In the genomic region with DNA sequence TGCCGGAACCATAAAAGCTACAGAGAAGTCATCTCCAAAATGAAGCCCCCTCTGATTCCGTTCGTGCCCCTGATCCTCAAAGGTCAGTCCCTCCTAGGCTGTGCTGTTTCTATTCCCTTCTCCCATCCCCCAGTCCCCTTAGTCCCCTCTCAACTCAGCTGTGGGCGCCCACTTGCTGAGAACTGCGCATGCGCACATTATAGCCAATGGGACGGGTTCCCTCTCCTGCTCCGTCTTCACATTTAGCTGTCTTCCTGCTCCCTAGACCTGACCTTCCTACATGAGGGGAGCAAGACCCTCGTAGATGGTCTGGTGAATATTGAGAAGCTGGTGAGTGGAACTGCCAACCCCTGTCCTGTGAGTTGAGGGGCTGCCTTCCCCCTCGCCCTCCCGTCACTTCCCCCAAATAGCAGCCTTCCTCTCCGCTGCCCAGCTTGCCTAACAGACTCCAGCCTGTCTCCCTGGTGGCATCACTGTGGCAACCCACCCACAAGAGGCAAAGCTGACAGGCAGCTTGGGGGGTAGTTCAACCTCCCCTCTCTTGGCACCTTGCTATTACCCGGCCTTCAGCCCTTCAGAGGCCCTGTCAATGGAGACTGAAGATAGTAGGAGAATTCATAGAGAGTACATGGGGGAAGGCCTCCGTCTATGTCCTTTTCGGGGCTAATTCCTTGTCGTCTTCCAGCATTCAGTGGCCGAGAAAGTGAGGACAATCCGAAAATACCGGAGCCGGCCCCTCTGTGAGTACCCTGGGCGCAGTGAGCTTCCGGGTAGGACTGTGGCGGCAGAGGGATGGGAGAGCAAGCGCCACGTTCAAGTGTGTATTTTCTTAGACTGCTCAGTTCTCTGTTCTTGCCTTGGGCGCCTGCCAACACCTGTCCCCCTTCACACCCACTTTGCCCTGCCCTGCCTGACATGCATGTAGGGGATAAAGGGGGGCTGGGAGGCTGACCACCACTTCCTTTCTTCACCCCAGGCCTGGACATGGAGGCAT, we compare ENCODE assay signal across 8 mouse cellular contexts. TPM values are rescaled to one million over a fixed set of nuclear protein-coding genes. Genes with fewer than 3 reads are reported as not detected.
DNase-seq lines count a peak whose midpoint lies in the region; ATAC-seq and TF ChIP-seq lines count a peak whose summit lies in the region.
"Had no signal": no experiment of that assay in that cellular context is flagged by ENCODE, and none has a peak within 500 bp of the region (broad histone marks: within the 10 kb centered on the region; RNA-seq: fewer than 3 reads in every experiment).

No protein-coding gene starts in this region.

- H3K9me3 ChIP-seq in forebrain, embryonic 13.5 days (replicated peaks), result no peaks in the 10 kb centered on the region
- no peaks in the 10 kb centered on the region for H3K9me3 ChIP-seq in stomach, postnatal 0 days (ENCODE audit: control insufficient read depth, low read length)

- H3K4me1 ChIP-seq in spleen, adult 2 months (ENCODE audit: control insufficient read depth, insufficient read depth, insufficient read length), result no peaks in the 10 kb centered on the region
- H3K4me1 ChIP-seq in forebrain, embryonic 13.5 days, result peaks cover 23% of the 10 kb centered on the region
- H3K4me1 ChIP-seq in stomach, postnatal 0 days (replicated peaks; ENCODE audit: control insufficient read depth, insufficient read depth), result 0 out of 2 replicates have a peak, but pooled peaks cover 2% of the 10 kb centered on the region

- H3K9ac ChIP-seq in forebrain, embryonic 13.5 days, result 0 out of 2 replicates have a peak overlapping the region, but pooled peaks have one; percentile 2
- no peak overlapping the region for H3K9ac ChIP-seq in stomach, postnatal 0 days (ENCODE audit: low read length)

- H3K27ac ChIP-seq in spleen, adult 2 months (ENCODE audit: insufficient read depth, low read length), result no peak overlapping the region
- H3K27ac ChIP-seq in forebrain, embryonic 13.5 days, result no peak overlapping the region
- no peak overlapping the region for H3K27ac ChIP-seq in stomach, postnatal 0 days (replicated peaks)

- no peaks in the 10 kb centered on the region for H3K36me3 ChIP-seq in spleen, adult 2 months (ENCODE audit: control insufficient read depth, insufficient read depth, low read length)
- no peaks in the 10 kb centered on the region for H3K36me3 ChIP-seq in forebrain, embryonic 13.5 days (ENCODE audit: poor library complexity, severe bottlenecking)
- H3K36me3 ChIP-seq in stomach, postnatal 0 days (ENCODE audit: control insufficient read depth, insufficient read depth, low read length), result peaks cover 3% of the 10 kb centered on the region; the same call in 1 of the 2 replicates

- 79% methylated on average over 26 of the region's 26 CpGs for WGBS in spleen, adult 2 months
- WGBS in forebrain, embryonic 13.5 days, result 59% methylated on average over 26 of the region's 26 CpGs
- 69% methylated on average over 25 of the region's 26 CpGs for WGBS in stomach, postnatal 0 days

- TF ChIP-seq CTCF in spleen, adult 2 months (IDR thresholded peaks at IDR 0.05; ENCODE audit: extremely low read depth, insufficient read depth, insufficient read length, insufficient replicate concordance), result no peak
- TF ChIP-seq CTCF in stomach, postnatal 0 days (IDR thresholded peaks at IDR 0.05; ENCODE audit: low read depth), result no peak

- no peak for ATAC-seq in forebrain, embryonic 13.5 days
- no peak for ATAC-seq in stomach, postnatal 0 days (ENCODE audit: low FRiP score, low TSS enrichment)
- ATAC-seq: intestine, postnatal 0 days had no signal

- 0 out of 2 replicates have a peak overlapping the region, but pooled peaks have one; percentile 17 for H3K4me3 ChIP-seq in spleen, adult 2 months (ENCODE audit: extremely low read depth, insufficient read depth, insufficient read length)
- H3K4me3 ChIP-seq in forebrain, embryonic 13.5 days, result no peak overlapping the region
- H3K4me3 ChIP-seq in stomach, postnatal 0 days (ENCODE audit: low read depth, low read length), result no peak overlapping the region

- no peak for TF ChIP-seq POLR2A in spleen, adult 2 months (IDR thresholded peaks at IDR 0.05; ENCODE audit: low read depth, low read length)

- no peak for DNase-seq in spleen, adult 2 months (ENCODE audit: low read depth in 1 of 2, low spot score in 2 of 2)
- no peak for DNase-seq in spleen, adult 18-20 months
- DNase-seq in mesoderm, embryonic 11.5 days (ENCODE audit: low read depth, low spot score), result peak; percentile 76
- DNase-seq in stomach, postnatal 0 days (ENCODE audit: low spot score), result no peak
- no peak for DNase-seq in cerebellum, adult 9-10 months
- no peak for DNase-seq in urinary bladder, postnatal 36 days (ENCODE audit: low spot score in 2 of 2)

- peak overlapping the region; percentile 42 for H3K4me2 ChIP-seq in forebrain, embryonic 13.5 days
- H3K4me2 ChIP-seq in stomach, postnatal 0 days (replicated peaks; ENCODE audit: low read depth), result peak overlapping the region; percentile 8; the same call in 1 of the 2 replicates

- TF ChIP-seq EP300 in stomach, postnatal 0 days (optimal IDR thresholded peaks at IDR 0.05), result no peak

- H3K27me3 ChIP-seq in spleen, adult 2 months (ENCODE audit: control insufficient read depth, insufficient read depth, low read length), result no peaks in the 10 kb centered on the region
- no peaks in the 10 kb centered on the region for H3K27me3 ChIP-seq in forebrain, embryonic 13.5 days
- no peaks in the 10 kb centered on the region for H3K27me3 ChIP-seq in stomach, postnatal 0 days (ENCODE audit: control insufficient read depth, insufficient read depth, low read length)

RNA-seq across cellular contexts. Expression of a gene that starts 13.0 kb away (rescaled TPM):
- polyA plus RNA-seq in spleen, adult 2 months (2012; rRNA removed), result 8.0 and 10.1 TPM in 2 replicates
- polyA plus RNA-seq in forebrain, embryonic 13.5 days (2015; fragmentation: Nextera tagmentation; extraction: Ambion mirVana), result 5.0 and 5.4 TPM in 2 replicates
- polyA plus RNA-seq in stomach, postnatal 0 days (2015; fragmentation: Nextera tagmentation; extraction: Ambion mirVana), result 4.9 and 5.3 TPM in 2 replicates

RNA-seq across cellular contexts. Expression of a gene that starts 13.8 kb away (rescaled TPM):
- polyA plus RNA-seq in spleen, adult 2 months (2012; rRNA removed), result 1.9 and 3.3 TPM in 2 replicates
- 2.4 and 3.0 TPM in 2 replicates for polyA plus RNA-seq in forebrain, embryonic 13.5 days (2015; fragmentation: Nextera tagmentation; extraction: Ambion mirVana)
- 6.9 and 7.7 TPM in 2 replicates for polyA plus RNA-seq in stomach, postnatal 0 days (2015; fragmentation: Nextera tagmentation; extraction: Ambion mirVana)

RNA-seq across cellular contexts. Expression of a gene that starts 45.7 kb away (rescaled TPM):
- 30.2 and 32.6 TPM in 2 replicates for polyA plus RNA-seq in spleen, adult 2 months (2012; rRNA removed)
- 46.4 and 51.1 TPM in 2 replicates for polyA plus RNA-seq in forebrain, embryonic 13.5 days (2015; fragmentation: Nextera tagmentation; extraction: Ambion mirVana)
- polyA plus RNA-seq in stomach, postnatal 0 days (2015; fragmentation: Nextera tagmentation; extraction: Ambion mirVana), result 12.4 and 14.8 TPM in 2 replicates

RNA-seq across cellular contexts. Expression of a gene that starts 55.1 kb away (rescaled TPM):
- 23.3 and 41.2 TPM in 2 replicates for polyA plus RNA-seq in spleen, adult 2 months (2012; rRNA removed)
- 31.3 and 32.9 TPM in 2 replicates for polyA plus RNA-seq in forebrain, embryonic 13.5 days (2015; fragmentation: Nextera tagmentation; extraction: Ambion mirVana)
- polyA plus RNA-seq in stomach, postnatal 0 days (2015; fragmentation: Nextera tagmentation; extraction: Ambion mirVana), result 11.3 and 13.8 TPM in 2 replicates

RNA-seq across cellular contexts. Expression of a gene that starts 57.2 kb away (rescaled TPM):
- 1.6 and 2.0 TPM in 2 replicates for polyA plus RNA-seq in spleen, adult 2 months (2012; rRNA removed)
- 23.0 and 26.9 TPM in 2 replicates for polyA plus RNA-seq in forebrain, embryonic 13.5 days (2015; fragmentation: Nextera tagmentation; extraction: Ambion mirVana)
- polyA plus RNA-seq in stomach, postnatal 0 days (2015; fragmentation: Nextera tagmentation; extraction: Ambion mirVana), result 6.6 and 7.0 TPM in 2 replicates
